Mouse (Mus musculus) heart, postnatal 0 days (tissue): ENCODE data around the gene Hist1h1b. TPM values are rescaled to one million over a fixed set of nuclear protein-coding genes. Genes with fewer than 3 reads are reported as not detected.
"Not testable (repeated sequence)": the region's sequence is repeated elsewhere in the genome, so short reads cannot be mapped to it uniquely, and the experiment has no call there.

ENCODE experiments used
- ATAC-seq: fragments of 200-750 bp; cut with Nextera tagmentation; 2 replicates; pipeline ENCODE4 v1.8.0; 2017; ENCODE audit warnings: low read depth, moderate number of reproducible peaks, moderate library complexity; ENCODE audit not compliant: insufficient read depth
- DNase-seq: peaks from one replicate; pipeline ENCODE4 v3.0.0-alpha.2; 2016; ENCODE audit warnings: low spot score
- H3K27ac ChIP-seq: fragments of 300-500 bp; sonication (generic); 2 replicates; pipeline ENCODE4 v1.5.1; 2014; ENCODE audit warnings: low read depth, mild to moderate bottlenecking
- H3K27me3 ChIP-seq: fragments of 300-500 bp; sonication (generic); 2 replicates; pipeline ENCODE4 v1.6.1; 2014; ENCODE audit warnings: low read length, mixed read lengths; ENCODE audit not compliant: control insufficient read depth, insufficient read depth
- H3K36me3 ChIP-seq: fragments of 300-500 bp; sonication (generic); replicated peaks from 2 replicates; pipeline ENCODE4 v1.6.1; 2014; ENCODE audit warnings: low read length, mixed read lengths; ENCODE audit not compliant: control insufficient read depth, insufficient read depth
- H3K4me1 ChIP-seq: fragments of 300-500 bp; sonication (generic); 2 replicates; pipeline ENCODE4 v1.6.1; 2014; ENCODE audit warnings: antibody characterized with exemption; ENCODE audit not compliant: control insufficient read depth, insufficient read depth
- H3K4me2 ChIP-seq: fragments of 300-500 bp; sonication (generic); 2 replicates; pipeline ENCODE4 v1.6.1; 2014; ENCODE audit warnings: low read depth, mild to moderate bottlenecking, low read length, moderate library complexity
- H3K4me3 ChIP-seq: fragments of 300-500 bp; sonication (generic); 2 replicates; pipeline ENCODE4 v1.5.1; 2014; ENCODE audit warnings: low read depth, low read length
- H3K9ac ChIP-seq: fragments of 300-500 bp; sonication (generic); replicated peaks from 2 replicates; pipeline ENCODE4 v1.6.1; 2014; ENCODE audit warnings: low read depth, low read length, mixed read lengths
- H3K9me3 ChIP-seq: fragments of 300-500 bp; sonication (generic); replicated peaks from 2 replicates; pipeline ENCODE4 v1.6.1; 2016; ENCODE audit warnings: low read length; ENCODE audit not compliant: control insufficient read depth
- CTCF ChIP-seq: IDR thresholded peaks from 2 replicates; pipeline ENCODE4 v1.5.1; 2016; ENCODE audit warnings: antibody characterized with exemption, control low read depth, low read depth
- EP300 ChIP-seq: IDR thresholded peaks from 2 replicates; pipeline ENCODE4 v1.6.1; 2016; ENCODE audit warnings: antibody characterized with exemption, low read depth
- WGBS: fragments of 180-500 bp; shearing (Covaris S2); extraction: QIAGEN DNeasy Blood & Tissue Kit; methylation state at CpG from one replicate; pipeline ENCODE4 v1.1.7; 2014; 5-methylcytosine and 5-hydroxymethylcytosine counted together
- polyA plus RNA-seq: library from polyadenylated mRNA; unstranded; fragments of >200 nt; fragmentation: Nextera tagmentation; extraction: Ambion mirVana; gene quantifications from 2 replicates; pipeline ENCODE4 v1.2.1, GENCODE M21; 2015
- total RNA-seq: library from RNA; depleted of rRNA; stranded (reverse); fragments of >200 nt; gene quantifications from 2 replicates; pipeline ENCODE4 v1.2.3, GENCODE M21; 2014; ENCODE audit warnings: low replicate concordance

The Hist1h1b gene
- total and polyA plus RNA-seq, 2 experiments from 2014 or later, result 5.4 to 356 TPM

DNA sequence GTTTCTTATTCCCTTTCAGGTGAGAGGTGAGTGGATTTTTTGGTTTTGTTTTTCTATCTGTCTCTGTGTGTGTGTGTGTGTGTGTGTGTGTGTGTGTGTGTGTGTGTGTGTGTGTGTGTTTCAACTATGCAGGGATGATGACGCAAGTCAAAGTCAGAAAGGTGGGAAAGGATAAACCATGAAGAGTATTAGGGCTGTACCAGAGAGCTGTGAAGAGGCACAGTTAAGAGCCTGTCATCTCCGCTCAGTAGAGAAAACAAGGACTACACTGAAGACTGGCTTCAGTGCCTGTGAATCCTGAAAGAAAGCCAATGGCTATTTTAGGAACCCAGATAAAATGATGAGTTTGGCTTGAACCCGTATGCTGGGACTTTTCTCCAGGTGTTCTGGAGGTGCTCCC is 28.6 kb downstream of the Hist1h1b start:
- H3K4me1 ChIP-seq, result peaks cover 23% of the 10 kb centered on the region
- 26% methylated on average over 3 of the region's 3 CpGs for WGBS
- H3K27ac ChIP-seq, result peak overlapping the region; percentile 31; the same call in 1 of the 2 replicates
- no peaks in the 10 kb centered on the region for H3K36me3 ChIP-seq
- ATAC-seq (no peak), DNase-seq (peak; percentile 11)
- no peak overlapping the region for H3K9ac ChIP-seq
- peak overlapping the region; percentile 18; the same call in 1 of the 2 replicates for H3K4me2 ChIP-seq
- H3K4me3 ChIP-seq, result no peak overlapping the region
- H3K9me3 ChIP-seq, result no peaks in the 10 kb centered on the region
- H3K27me3 ChIP-seq, result no peaks in the 10 kb centered on the region
- no peak for TF ChIP-seq EP300
- no peak for TF ChIP-seq CTCF

GRCm38 (mm10) chr13:21751417-21751816 is 29.0 kb downstream of the Hist1h1b start:
- Histone ChIP-seq H3K9me3 (no peaks in the 10 kb centered on the region), H3K4me3 (no peak overlapping the region), H3K27ac (no peak overlapping the region), H3K4me1 (peaks cover 23% of the 10 kb centered on the region), H3K9ac (no peak overlapping the region), H3K4me2 (no peak overlapping the region), H3K36me3 (no peaks in the 10 kb centered on the region), H3K27me3 (no peaks in the 10 kb centered on the region)
- ATAC-seq, result no peak
- TF ChIP-seq CTCF, result no peak
- TF ChIP-seq EP300, result no peak
- no peak for DNase-seq

GRCm38 (mm10) chr13:21750159-21751017 is 30.0 kb downstream of the Hist1h1b start, which contains the start of gene Hist1h4k:
TSS of gene Hist1h4k (minus strand) at chr13:21750505.
- peak within 1 kb of the TSS; percentile 48 for H3K4me3 ChIP-seq
- peak within 1 kb of the TSS; percentile 46 for H3K9ac ChIP-seq
- under 1% methylated on average over 42 of the region's 56 CpGs for WGBS
- H3K36me3 ChIP-seq, H3K9me3 ChIP-seq, H3K27me3 ChIP-seq: not testable (repeated sequence)
- peak within 1 kb of the TSS; percentile 67 for H3K4me2 ChIP-seq
- peaks cover 18% of the 10 kb centered on the region for H3K4me1 ChIP-seq
- DNase-seq (peak; percentile 75), ATAC-seq (peak; percentile 54)
- peak within 1 kb of the TSS; percentile 72 for H3K27ac ChIP-seq

GRCm38 (mm10) chr13:21749387-21750158 is 30.9 kb downstream of the Hist1h1b start:
- ATAC-seq (no peak), DNase-seq (no peak)
- Histone ChIP-seq H3K4me2 (peak overlapping the region; percentile 67), H3K9ac (peak overlapping the region; percentile 46), H3K9me3 (no peaks in the 10 kb centered on the region), H3K4me1 (peaks cover 18% of the 10 kb centered on the region), H3K27ac (peak overlapping the region; percentile 72), H3K4me3 (peak overlapping the region; percentile 48), H3K36me3 (no peaks in the 10 kb centered on the region), H3K27me3 (no peaks in the 10 kb centered on the region)
- WGBS, result 15% methylated on average over 5 of the region's 5 CpGs
- no peak for TF ChIP-seq CTCF
- no peak for TF ChIP-seq EP300

DNA sequence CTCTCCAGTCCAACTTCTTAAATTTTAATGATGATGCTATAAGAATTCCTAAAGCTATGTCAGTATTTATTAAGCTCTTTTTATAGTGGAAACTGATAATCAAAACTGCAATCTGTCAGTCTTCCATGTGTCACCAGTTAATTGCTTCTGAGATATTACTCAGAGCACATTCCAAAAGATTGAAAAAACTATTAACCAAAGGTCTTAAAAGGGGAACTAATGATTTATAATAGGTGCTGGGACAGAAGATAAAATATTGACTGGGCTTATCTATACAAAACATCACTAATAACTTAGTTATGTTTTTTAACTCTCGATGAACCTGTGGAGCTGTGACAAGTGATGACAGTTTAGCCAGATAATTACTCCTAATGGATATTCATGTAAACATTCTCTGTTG is 35.4 kb downstream of the Hist1h1b start:
- H3K27me3 ChIP-seq, result no peaks in the 10 kb centered on the region
- 56% methylated on average over 1 of the region's 1 CpGs for WGBS
- H3K27ac ChIP-seq, result no peak overlapping the region
- no peak for DNase-seq
- H3K9ac ChIP-seq, result no peak overlapping the region
- H3K4me3 ChIP-seq, result no peak overlapping the region
- no peaks in the 10 kb centered on the region for H3K36me3 ChIP-seq
- no peaks in the 10 kb centered on the region for H3K9me3 ChIP-seq
- no peak overlapping the region for H3K4me2 ChIP-seq
- TF ChIP-seq EP300 (no peak), CTCF (no peak)
- H3K4me1 ChIP-seq, result peaks cover 11% of the 10 kb centered on the region; the same call in 1 of the 2 replicates
- ATAC-seq, result no peak

- H3K27me3 ChIP-seq, H3K9me3 ChIP-seq, H3K36me3 ChIP-seq, H3K4me1 ChIP-seq: not testable (repeated sequence)
- ATAC-seq (peak; percentile 82), DNase-seq (peak; percentile 70)
- H3K27ac ChIP-seq, result peak within 1 kb of the TSS; percentile 77
- H3K4me3 ChIP-seq, result peak within 1 kb of the TSS; percentile 52
- H3K4me2 ChIP-seq, result peak within 1 kb of the TSS; percentile 61
- under 1% methylated on average over 31 of the region's 56 CpGs for WGBS
- peak within 1 kb of the TSS; percentile 59 for H3K9ac ChIP-seq
These were observed 45.3 kb downstream of the Hist1h1b start, which contains the start of gene Hist1h4j for GRCm38 (mm10) chr13:21734906-21735767. TSS of gene Hist1h4j (plus strand) at chr13:21735064.
